Comparison of ENCODE assay signal across 21 mouse cellular contexts in genomic region chr2:115890030-115890429, GRCm38 (mm10).
"Had no signal": no experiment of that assay in that cellular context is flagged by ENCODE, and none has a peak within 500 bp of the region (broad histone marks: within the 10 kb centered on the region; RNA-seq: fewer than 3 reads in every experiment).

No protein-coding gene starts in this region.

- ATAC-seq: hindbrain, postnatal 0 days; inflammation-experienced regulatory T-cells, adult 6 months; intestine, embryonic 15.5 days; intestine, embryonic 16.5 days; intestine, postnatal 0 days had no signal

- DNase-seq: heart, postnatal 10 days; heart, postnatal 14 days; heart, postnatal 36 days; heart, postnatal 4 days; kidney, adult 11 months; kidney, adult 18-20 months; kidney, adult 2 months; kidney, adult 8-10 months; kidney, adult 9 months; kidney, postnatal 10 days; kidney, postnatal 14 days; kidney, postnatal 25 days; kidney, postnatal 36 days; kidney, postnatal 4 days; layer of hippocampus, adult 9-11 months; layer of hippocampus, postnatal 36 days had no signal
